Mouse (Mus musculus) hindbrain, embryonic 14.5 days (tissue): ENCODE results near the gene Uhrf2. TPM values are rescaled to one million over a fixed set of nuclear protein-coding genes. Genes with fewer than 3 reads are reported as not detected.

Source experiments
- ATAC-seq: fragments of 200-750 bp; cut with Nextera tagmentation; 2 replicates; pipeline ENCODE4 v1.8.0; 2017; ENCODE audit warnings: moderate number of reproducible peaks, mild to moderate bottlenecking, moderate TSS enrichment, moderate library complexity; ENCODE audit not compliant: low FRiP score
- DNase-seq: peaks from one replicate; pipeline ENCODE4 v3.0.0-alpha.2; 2015; ENCODE audit warnings: low spot score
- H3K27ac ChIP-seq: fragments of 300-500 bp; sonication (generic); 2 replicates; pipeline ENCODE4 v1.5.1; 2014; ENCODE audit warnings: mild to moderate bottlenecking, moderate library complexity
- H3K27me3 ChIP-seq: fragments of 300-500 bp; sonication (generic); 2 replicates; pipeline ENCODE4 v1.6.1; 2014; ENCODE audit warnings: mild to moderate bottlenecking, low read length, mixed read lengths; ENCODE audit not compliant: control insufficient read depth, insufficient read depth
- H3K36me3 ChIP-seq: fragments of 300-500 bp; sonication (generic); replicated peaks from 2 replicates; pipeline ENCODE4 v1.6.1; 2014; ENCODE audit not compliant: control insufficient read depth, insufficient read depth
- H3K4me1 ChIP-seq: fragments of 300-500 bp; sonication (generic); replicated peaks from 2 replicates; pipeline ENCODE4 v1.6.1; 2014; ENCODE audit warnings: antibody characterized with exemption, low read length, mixed read lengths; ENCODE audit not compliant: control insufficient read depth, insufficient read depth
- H3K4me2 ChIP-seq: fragments of 300-500 bp; sonication (generic); replicated peaks from 2 replicates; pipeline ENCODE4 v1.6.1; 2014; ENCODE audit warnings: mild to moderate bottlenecking, moderate library complexity
- H3K4me3 ChIP-seq: fragments of 300-500 bp; sonication (generic); replicated peaks from 2 replicates; pipeline ENCODE4 v1.5.1; 2014; ENCODE audit warnings: mild to moderate bottlenecking, low read length
- H3K9ac ChIP-seq: fragments of 300-500 bp; sonication (generic); 2 replicates; pipeline ENCODE4 v1.6.1; 2014
- H3K9me3 ChIP-seq: fragments of 300-500 bp; sonication (generic); 2 replicates; pipeline ENCODE4 v1.6.1; 2016; ENCODE audit warnings: low read length; ENCODE audit not compliant: control insufficient read depth
- WGBS: fragments of 180-500 bp; shearing (Covaris S2); extraction: QIAGEN DNeasy Blood & Tissue Kit; methylation state at CpG from one replicate; pipeline ENCODE4 v1.1.7; 2014; 5-methylcytosine and 5-hydroxymethylcytosine counted together
- polyA plus RNA-seq: library from polyadenylated mRNA; unstranded; fragments of >200 nt; fragmentation: Nextera tagmentation; extraction: Ambion mirVana; gene quantifications from 2 replicates; pipeline ENCODE4 v1.2.1, GENCODE M21; 2014

The Uhrf2 gene
- polyA plus RNA-seq = 52.3 and 59.2 TPM in 2 replicates

GRCm38 (mm10) chr19:30029894-30030635 lies at the start of gene Uhrf2:
TSS of gene Uhrf2 (plus strand) at chr19:30030513.
- Histone ChIP-seq H3K27ac (peak within 1 kb of the TSS; percentile 95), H3K36me3 (no peaks in the 10 kb centered on the region), H3K4me2 (peak within 1 kb of the TSS; percentile 79), H3K4me1 (peaks cover 37% of the 10 kb centered on the region), H3K4me3 (peak within 1 kb of the TSS; percentile 89), H3K9me3 (no peaks in the 10 kb centered on the region), H3K27me3 (no peaks in the 10 kb centered on the region), H3K9ac (peak within 1 kb of the TSS; percentile 96)
- 1% methylated on average over 72 of the region's 74 CpGs for WGBS
- ATAC-seq (peak; percentile 97), DNase-seq (peak; percentile 96)

- no peaks in the 10 kb centered on the region for H3K4me1 ChIP-seq
- H3K9me3 ChIP-seq = no peaks in the 10 kb centered on the region
- 73% methylated on average over 16 of the region's 16 CpGs for WGBS
- no peaks in the 10 kb centered on the region for H3K36me3 ChIP-seq
- no peak overlapping the region for H3K4me2 ChIP-seq
- H3K27me3 ChIP-seq = no peaks in the 10 kb centered on the region
- ATAC-seq (no peak), DNase-seq (no peak)
- H3K27ac ChIP-seq = no peak overlapping the region
- H3K9ac ChIP-seq = no peak overlapping the region
- H3K4me3 ChIP-seq = no peak overlapping the region
Measured at GRCm38 (mm10) chr19:29984208-29985005, 45.9 kb upstream of the Uhrf2 start.

GRCm38 (mm10) chr19:29986464-29987091 lies 43.7 kb upstream of the Uhrf2 start:
- DNase-seq (no peak), ATAC-seq (no peak)
- 84% methylated on average over 12 of the region's 12 CpGs for WGBS
- no peaks in the 10 kb centered on the region for H3K4me1 ChIP-seq
- no peaks in the 10 kb centered on the region for H3K36me3 ChIP-seq
- no peak overlapping the region for H3K27ac ChIP-seq
- no peaks in the 10 kb centered on the region for H3K9me3 ChIP-seq
- no peak overlapping the region for H3K9ac ChIP-seq
- H3K27me3 ChIP-seq = no peaks in the 10 kb centered on the region
- no peak overlapping the region for H3K4me3 ChIP-seq
- H3K4me2 ChIP-seq = no peak overlapping the region

- Histone ChIP-seq H3K4me1 (no peaks in the 10 kb centered on the region), H3K4me3 (no peak overlapping the region), H3K36me3 (no peaks in the 10 kb centered on the region), H3K4me2 (peak overlapping the region; percentile 20), H3K27me3 (no peaks in the 10 kb centered on the region), H3K27ac (0 out of 2 replicates have a peak overlapping the region, but pooled peaks have one; percentile 15), H3K9ac (no peak overlapping the region), H3K9me3 (peaks cover 4% of the 10 kb centered on the region; the same call in 1 of the 2 replicates)
- ATAC-seq (peak; percentile 77; the same call in 1 of the 2 replicates), DNase-seq (peak; percentile 32)
- WGBS = 32% methylated on average over 12 of the region's 12 CpGs
Measured at GRCm38 (mm10) chr19:30000406-30001365, 29.6 kb upstream of the Uhrf2 start.

GRCm38 (mm10) chr19:30001550-30001949 lies 28.8 kb upstream of the Uhrf2 start:
- H3K4me2 ChIP-seq = no peak overlapping the region
- no peak overlapping the region for H3K9ac ChIP-seq
- WGBS = 94% methylated on average over 6 of the region's 6 CpGs
- no peaks in the 10 kb centered on the region for H3K4me1 ChIP-seq
- no peaks in the 10 kb centered on the region for H3K27me3 ChIP-seq
- H3K4me3 ChIP-seq = no peak overlapping the region
- peaks cover 4% of the 10 kb centered on the region; the same call in 1 of the 2 replicates for H3K9me3 ChIP-seq
- DNase-seq = no peak
- ATAC-seq = no peak
- H3K27ac ChIP-seq = no peak overlapping the region
- H3K36me3 ChIP-seq = no peaks in the 10 kb centered on the region

GRCm38 (mm10) chr19:30003621-30004020 lies 26.7 kb upstream of the Uhrf2 start, which contains the start of gene Trpd52l3:
TSS of gene Trpd52l3 (plus strand) at chr19:30003790.
- H3K27me3 ChIP-seq = no peaks in the 10 kb centered on the region
- H3K27ac ChIP-seq = no peak within 1 kb of the TSS
- H3K9me3 ChIP-seq = peaks cover 4% of the 10 kb centered on the region; the same call in 1 of the 2 replicates
- no peaks in the 10 kb centered on the region for H3K4me1 ChIP-seq
- no peak within 1 kb of the TSS for H3K4me2 ChIP-seq
- DNase-seq = no peak
- no peak for ATAC-seq
- H3K4me3 ChIP-seq = no peak within 1 kb of the TSS
- H3K9ac ChIP-seq = no peak within 1 kb of the TSS
- H3K36me3 ChIP-seq = no peaks in the 10 kb centered on the region
- WGBS = 95% methylated on average over 9 of the region's 9 CpGs

- Histone ChIP-seq H3K27ac (no peak overlapping the region), H3K4me3 (no peak overlapping the region), H3K4me2 (no peak overlapping the region), H3K4me1 (no peaks in the 10 kb centered on the region), H3K36me3 (no peaks in the 10 kb centered on the region), H3K9ac (no peak overlapping the region), H3K9me3 (no peaks in the 10 kb centered on the region), H3K27me3 (no peaks in the 10 kb centered on the region)
- DNase-seq (no peak), ATAC-seq (no peak)
- 72% methylated on average over 3 of the region's 3 CpGs for whole genome bisulfite sequencing
Measured at GRCm38 (mm10) chr19:30006371-30006770, 23.9 kb upstream of the Uhrf2 start.

- DNase-seq (no peak), ATAC-seq (no peak)
- H3K4me3 ChIP-seq = no peak overlapping the region
- H3K4me1 ChIP-seq = no peaks in the 10 kb centered on the region
- H3K9me3 ChIP-seq = no peaks in the 10 kb centered on the region
- H3K27me3 ChIP-seq = no peaks in the 10 kb centered on the region
- no peak overlapping the region for H3K27ac ChIP-seq
- no peaks in the 10 kb centered on the region for H3K36me3 ChIP-seq
- no peak overlapping the region for H3K9ac ChIP-seq
- H3K4me2 ChIP-seq = no peak overlapping the region
- WGBS = 85% methylated on average over 13 of the region's 13 CpGs
Measured at GRCm38 (mm10) chr19:30010520-30011296, 19.6 kb upstream of the Uhrf2 start.
